Mouse (Mus musculus): ENCODE data around the gene Mgmt. TPM values are rescaled to one million over a fixed set of nuclear protein-coding genes. Genes with fewer than 3 reads are reported as not detected.

The Mgmt gene
- polyA plus RNA-seq, 1 experiment from 2014 or later, result 5.8 TPM

DNA sequence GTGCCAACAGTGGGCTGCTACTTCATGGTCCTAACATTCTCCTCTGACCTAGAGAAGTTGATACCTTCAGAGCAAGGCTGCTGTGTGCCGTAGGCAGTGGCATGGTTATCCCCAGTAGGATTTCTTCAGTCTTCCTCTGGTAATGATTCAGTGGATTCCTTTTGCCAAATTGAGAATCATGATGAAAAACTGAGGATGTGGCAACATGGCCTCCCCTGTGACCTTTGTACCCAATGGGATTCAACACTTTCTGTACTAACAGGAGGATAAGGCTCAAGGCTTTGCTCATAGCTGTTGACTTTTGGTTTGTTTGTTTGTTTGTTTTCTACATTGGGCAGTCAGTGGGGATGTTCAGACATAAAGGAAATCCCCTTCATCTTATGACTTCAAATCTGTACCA is 180.9 kb downstream of the Mgmt start:
- no peak for ATAC-seq (ENCODE audit: low FRiP score, low TSS enrichment)
- 88% methylated on average over 1 of the region's 1 CpGs for WGBS
- no peaks in the 10 kb centered on the region for H3K36me3 ChIP-seq (ENCODE audit: control insufficient read depth, insufficient read depth, low read length)
- no peak overlapping the region for H3K4me3 ChIP-seq (ENCODE audit: low read length)
- H3K4me1 ChIP-seq (ENCODE audit: control insufficient read depth, insufficient read depth, low read length), result peaks cover 5% of the 10 kb centered on the region; the same call in 1 of the 2 replicates
- no peak overlapping the region for H3K4me2 ChIP-seq (replicated peaks; ENCODE audit: low read depth, low read length)
- H3K9me3 ChIP-seq (ENCODE audit: control insufficient read depth, low read length), result no peaks in the 10 kb centered on the region
- H3K27me3 ChIP-seq (ENCODE audit: control insufficient read depth, insufficient read depth, low read length), result no peaks in the 10 kb centered on the region; the same call in 1 of the 2 replicates
- no peak overlapping the region for H3K27ac ChIP-seq (ENCODE audit: low read depth, low read length)
- H3K9ac ChIP-seq (ENCODE audit: low read depth, low read length), result no peak overlapping the region

DNA sequence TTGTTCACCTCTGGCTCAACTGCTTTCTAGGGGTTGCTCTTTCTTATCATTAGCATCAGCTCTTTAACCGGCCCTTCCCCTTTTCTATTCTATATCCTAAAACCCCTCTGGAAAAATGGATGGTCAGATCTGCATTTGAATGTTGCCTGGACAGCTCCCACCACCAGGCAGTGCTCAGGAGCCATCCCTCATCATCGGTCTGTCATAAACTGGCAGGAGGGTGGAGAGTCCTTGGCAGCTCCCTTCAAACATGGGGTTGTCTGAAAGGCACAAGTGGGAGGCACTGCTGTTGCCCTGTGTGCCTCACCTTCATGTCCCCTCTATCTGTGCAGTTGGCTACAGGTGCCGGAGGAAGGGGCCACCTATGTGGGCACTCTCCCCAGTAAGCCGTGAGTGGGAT is 185.8 kb downstream of the Mgmt start:
- H3K27ac ChIP-seq (ENCODE audit: low read depth, low read length), result no peak overlapping the region
- no peak for ATAC-seq (ENCODE audit: low FRiP score, low TSS enrichment)
- no peak overlapping the region for H3K9ac ChIP-seq (ENCODE audit: low read depth, low read length)
- no peak overlapping the region for H3K4me3 ChIP-seq (ENCODE audit: low read length)
- no peak overlapping the region for H3K4me2 ChIP-seq (replicated peaks; ENCODE audit: low read depth, low read length)
- no peaks in the 10 kb centered on the region for H3K4me1 ChIP-seq (ENCODE audit: control insufficient read depth, insufficient read depth, low read length)
- no peaks in the 10 kb centered on the region for H3K9me3 ChIP-seq (ENCODE audit: control insufficient read depth, low read length)
- no peaks in the 10 kb centered on the region for H3K36me3 ChIP-seq (ENCODE audit: control insufficient read depth, insufficient read depth, low read length)
- peaks cover 5% of the 10 kb centered on the region; the same call in 1 of the 2 replicates for H3K27me3 ChIP-seq (ENCODE audit: control insufficient read depth, insufficient read depth, low read length)
- 94% methylated on average over 4 of the region's 4 CpGs for WGBS

DNA sequence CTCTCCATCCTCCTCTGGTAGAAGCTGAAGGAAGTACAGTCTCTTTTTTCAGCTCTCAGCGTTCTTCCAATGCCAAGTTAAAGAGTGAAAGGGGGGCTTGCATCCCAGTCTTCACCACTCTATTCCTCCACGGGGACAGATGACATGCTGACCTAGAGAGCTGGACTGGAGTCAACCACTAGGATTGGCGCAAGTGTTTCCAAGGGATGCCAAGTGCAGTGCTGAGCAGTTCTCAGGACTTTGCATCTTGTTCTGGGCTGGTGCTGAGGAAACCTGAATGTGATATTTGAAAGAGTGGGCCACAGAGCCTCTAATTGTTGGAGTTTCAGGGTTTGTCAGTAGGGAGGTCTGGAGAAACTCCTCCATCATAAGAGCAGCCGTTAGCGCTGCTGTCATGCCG is 187.8 kb downstream of the Mgmt start:
- ATAC-seq (ENCODE audit: low FRiP score, low TSS enrichment), result no peak
- Histone ChIP-seq H3K36me3 (ENCODE audit: control insufficient read depth, insufficient read depth, low read length) (no peaks in the 10 kb centered on the region), H3K4me3 (ENCODE audit: low read length) (no peak overlapping the region), H3K4me2 (replicated peaks; ENCODE audit: low read depth, low read length) (no peak overlapping the region), H3K4me1 (ENCODE audit: control insufficient read depth, insufficient read depth, low read length) (peaks cover 12% of the 10 kb centered on the region), H3K9me3 (ENCODE audit: control insufficient read depth, low read length) (no peaks in the 10 kb centered on the region), H3K27me3 (ENCODE audit: control insufficient read depth, insufficient read depth, low read length) (peaks cover 5% of the 10 kb centered on the region; the same call in 1 of the 2 replicates), H3K9ac (ENCODE audit: low read depth, low read length) (no peak overlapping the region), H3K27ac (ENCODE audit: low read depth, low read length) (no peak overlapping the region)
- 58% methylated on average over 6 of the region's 6 CpGs for WGBS

DNA sequence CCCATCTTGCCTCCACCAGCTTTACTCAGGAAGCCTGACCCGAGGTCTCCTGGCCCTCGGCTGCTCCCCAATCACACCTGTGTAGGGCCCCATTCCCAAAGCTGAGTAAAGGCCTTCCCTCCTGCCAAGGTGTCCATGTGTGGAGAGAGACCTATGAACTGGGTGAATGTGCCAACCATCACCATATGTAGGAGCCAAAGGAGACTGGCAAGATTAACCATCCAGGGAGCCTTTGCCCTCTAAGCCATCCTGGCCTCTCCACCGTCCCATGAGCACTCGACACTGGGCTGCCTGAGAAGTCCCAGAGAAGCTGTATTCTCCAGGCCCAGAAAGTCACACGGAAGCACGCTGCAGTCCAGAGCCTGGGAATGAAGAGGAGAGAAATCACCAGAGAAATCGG is 190.2 kb downstream of the Mgmt start:
- Histone ChIP-seq H3K9me3 (ENCODE audit: control insufficient read depth, low read length) (no peaks in the 10 kb centered on the region), H3K27ac (ENCODE audit: low read depth, low read length) (no peak overlapping the region), H3K36me3 (ENCODE audit: control insufficient read depth, insufficient read depth, low read length) (no peaks in the 10 kb centered on the region), H3K4me1 (ENCODE audit: control insufficient read depth, insufficient read depth, low read length) (peaks cover 18% of the 10 kb centered on the region), H3K27me3 (ENCODE audit: control insufficient read depth, insufficient read depth, low read length) (peaks cover 5% of the 10 kb centered on the region; the same call in 1 of the 2 replicates), H3K9ac (ENCODE audit: low read depth, low read length) (no peak overlapping the region), H3K4me3 (ENCODE audit: low read length) (no peak overlapping the region), H3K4me2 (replicated peaks; ENCODE audit: low read depth, low read length) (no peak overlapping the region)
- 86% methylated on average over 7 of the region's 7 CpGs for WGBS
- ATAC-seq (ENCODE audit: low FRiP score, low TSS enrichment), result no peak

DNA sequence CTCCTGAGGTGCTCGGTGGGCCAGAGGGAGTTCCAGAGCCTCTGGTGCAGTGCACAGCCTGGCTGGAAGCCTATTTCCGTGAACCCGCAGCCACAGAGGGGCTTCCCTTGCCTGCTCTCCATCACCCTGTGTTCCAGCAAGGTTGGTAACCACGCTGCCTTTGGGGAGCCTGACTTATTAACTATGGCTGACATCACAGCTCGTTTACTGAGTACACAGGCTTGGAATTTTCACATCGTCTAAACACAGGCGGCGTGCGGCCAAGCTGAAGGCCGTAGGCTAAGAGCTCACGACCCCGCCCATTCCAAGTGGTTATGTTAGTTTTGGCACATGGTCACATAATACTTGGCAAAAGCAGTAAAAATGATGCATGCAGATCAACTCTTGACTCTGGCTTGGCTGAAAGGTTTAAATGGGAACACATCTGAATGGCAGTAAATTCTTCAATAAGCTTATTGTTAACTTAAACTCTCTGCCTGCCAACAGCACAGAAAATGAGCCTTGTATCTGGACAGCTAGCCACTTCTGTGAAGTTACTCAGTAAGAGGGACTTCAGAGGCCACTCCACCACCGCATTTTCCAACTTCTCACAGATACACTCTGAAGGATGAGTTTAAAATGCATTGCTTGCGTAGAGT is 191.7 kb downstream of the Mgmt start:
- H3K4me1 ChIP-seq (ENCODE audit: control insufficient read depth, insufficient read depth, low read length), result peaks cover 18% of the 10 kb centered on the region
- no peak overlapping the region for H3K4me3 ChIP-seq (ENCODE audit: low read length)
- H3K4me2 ChIP-seq (replicated peaks; ENCODE audit: low read depth, low read length), result no peak overlapping the region; the same call in 1 of the 2 replicates
- WGBS, result 26% methylated on average over 14 of the region's 14 CpGs
- 0 out of 2 replicates have a peak, but pooled peaks cover 5% of the 10 kb centered on the region for H3K27me3 ChIP-seq (ENCODE audit: control insufficient read depth, insufficient read depth, low read length)
- ATAC-seq (ENCODE audit: low FRiP score, low TSS enrichment), result peak; percentile 85
- H3K9me3 ChIP-seq (ENCODE audit: control insufficient read depth, low read length), result no peaks in the 10 kb centered on the region
- no peak overlapping the region for H3K9ac ChIP-seq (ENCODE audit: low read depth, low read length)
- no peaks in the 10 kb centered on the region for H3K36me3 ChIP-seq (ENCODE audit: control insufficient read depth, insufficient read depth, low read length)
- H3K27ac ChIP-seq (ENCODE audit: low read depth, low read length), result peak overlapping the region; percentile 24; the same call in 1 of the 2 replicates

DNA sequence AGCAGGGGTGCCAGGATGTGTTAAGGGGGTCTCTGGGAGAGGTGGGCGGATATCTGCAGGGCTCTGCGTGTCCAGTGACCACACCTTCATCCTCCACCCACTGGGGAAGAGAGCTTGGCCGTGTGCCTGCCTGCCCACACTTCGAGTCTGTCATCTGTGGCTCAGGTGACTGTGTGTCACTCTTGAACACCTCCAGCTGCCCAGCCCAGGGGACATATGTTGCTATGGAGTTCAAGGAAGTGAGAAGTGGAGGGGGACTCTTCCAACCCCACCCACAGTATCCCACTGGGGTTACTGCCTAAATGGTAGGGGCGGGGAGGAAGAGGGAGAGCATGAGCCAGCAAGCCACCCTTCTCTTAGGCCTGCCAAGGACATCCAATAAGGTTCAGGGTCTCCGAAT is 192.7 kb downstream of the Mgmt start:
- WGBS, result 50% methylated on average over 6 of the region's 6 CpGs
- H3K9me3 ChIP-seq (ENCODE audit: control insufficient read depth, low read length), result no peaks in the 10 kb centered on the region
- no peaks in the 10 kb centered on the region for H3K36me3 ChIP-seq (ENCODE audit: control insufficient read depth, insufficient read depth, low read length)
- 0 out of 2 replicates have a peak, but pooled peaks have one; percentile 13 for ATAC-seq (ENCODE audit: low FRiP score, low TSS enrichment)
- no peak overlapping the region for H3K4me3 ChIP-seq (ENCODE audit: low read length)
- H3K27me3 ChIP-seq (ENCODE audit: control insufficient read depth, insufficient read depth, low read length), result no peaks in the 10 kb centered on the region
- H3K9ac ChIP-seq (ENCODE audit: low read depth, low read length), result no peak overlapping the region
- H3K27ac ChIP-seq (ENCODE audit: low read depth, low read length), result no peak overlapping the region
- H3K4me1 ChIP-seq (ENCODE audit: control insufficient read depth, insufficient read depth, low read length), result peaks cover 18% of the 10 kb centered on the region
- no peak overlapping the region for H3K4me2 ChIP-seq (replicated peaks; ENCODE audit: low read depth, low read length)

DNA sequence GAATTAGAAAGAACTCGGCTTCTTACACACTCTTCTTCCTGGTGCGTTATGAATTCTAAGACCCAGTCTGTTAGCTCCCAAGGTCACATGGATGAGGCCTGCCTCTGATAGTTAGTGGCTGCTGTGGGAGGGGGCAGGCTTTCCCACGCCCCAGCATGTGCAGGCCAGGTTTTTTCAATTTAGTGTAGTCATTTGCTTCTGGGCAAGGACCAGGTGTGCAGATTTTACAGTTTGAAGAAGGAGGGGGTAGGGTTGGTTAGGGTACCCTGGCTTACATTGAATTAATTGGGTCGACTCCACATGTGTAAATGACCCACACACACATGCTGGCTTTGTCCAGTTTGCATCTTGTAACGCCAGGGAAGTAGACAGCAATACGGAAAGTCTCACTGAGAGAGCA is 193.7 kb downstream of the Mgmt start:
- Histone ChIP-seq H3K4me2 (replicated peaks; ENCODE audit: low read depth, low read length) (no peak overlapping the region), H3K9ac (ENCODE audit: low read depth, low read length) (no peak overlapping the region), H3K27me3 (ENCODE audit: control insufficient read depth, insufficient read depth, low read length) (no peaks in the 10 kb centered on the region), H3K9me3 (ENCODE audit: control insufficient read depth, low read length) (no peaks in the 10 kb centered on the region), H3K4me3 (ENCODE audit: low read length) (no peak overlapping the region), H3K36me3 (ENCODE audit: control insufficient read depth, insufficient read depth, low read length) (no peaks in the 10 kb centered on the region), H3K27ac (ENCODE audit: low read depth, low read length) (no peak overlapping the region), H3K4me1 (ENCODE audit: control insufficient read depth, insufficient read depth, low read length) (peaks cover 18% of the 10 kb centered on the region)
- ATAC-seq (ENCODE audit: low FRiP score, low TSS enrichment), result no peak
- WGBS, result 91% methylated on average over 6 of the region's 6 CpGs

DNA sequence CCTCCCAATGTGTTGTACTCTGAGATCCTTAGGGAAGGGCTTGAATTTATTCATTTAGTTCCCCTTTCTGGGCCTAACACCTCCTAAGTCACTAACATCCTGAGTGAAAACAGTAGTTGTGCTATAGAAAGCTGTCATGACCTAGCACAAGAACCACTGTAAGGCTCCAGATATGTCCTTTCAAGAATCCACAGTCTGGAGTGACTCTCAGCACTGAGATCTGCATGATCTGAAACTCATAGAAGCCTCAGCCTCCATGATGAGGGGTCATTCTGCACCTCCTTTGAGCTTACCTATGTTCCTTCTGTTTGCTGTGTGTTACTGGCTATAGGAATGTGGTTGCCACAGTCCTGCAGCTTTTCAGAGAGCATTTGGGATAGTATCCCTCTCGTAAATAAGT is 200.1 kb downstream of the Mgmt start:
- Histone ChIP-seq H3K4me1 (ENCODE audit: control insufficient read depth, insufficient read depth, low read length) (no peaks in the 10 kb centered on the region), H3K4me3 (ENCODE audit: low read length) (no peak overlapping the region), H3K36me3 (ENCODE audit: control insufficient read depth, insufficient read depth, low read length) (no peaks in the 10 kb centered on the region), H3K27ac (ENCODE audit: low read depth, low read length) (no peak overlapping the region), H3K4me2 (replicated peaks; ENCODE audit: low read depth, low read length) (no peak overlapping the region), H3K9ac (ENCODE audit: low read depth, low read length) (no peak overlapping the region), H3K9me3 (ENCODE audit: control insufficient read depth, low read length) (no peaks in the 10 kb centered on the region), H3K27me3 (ENCODE audit: control insufficient read depth, insufficient read depth, low read length) (no peaks in the 10 kb centered on the region)
- 89% methylated on average over 1 of the region's 1 CpGs for WGBS
- no peak for ATAC-seq (ENCODE audit: low FRiP score, low TSS enrichment)

DNA sequence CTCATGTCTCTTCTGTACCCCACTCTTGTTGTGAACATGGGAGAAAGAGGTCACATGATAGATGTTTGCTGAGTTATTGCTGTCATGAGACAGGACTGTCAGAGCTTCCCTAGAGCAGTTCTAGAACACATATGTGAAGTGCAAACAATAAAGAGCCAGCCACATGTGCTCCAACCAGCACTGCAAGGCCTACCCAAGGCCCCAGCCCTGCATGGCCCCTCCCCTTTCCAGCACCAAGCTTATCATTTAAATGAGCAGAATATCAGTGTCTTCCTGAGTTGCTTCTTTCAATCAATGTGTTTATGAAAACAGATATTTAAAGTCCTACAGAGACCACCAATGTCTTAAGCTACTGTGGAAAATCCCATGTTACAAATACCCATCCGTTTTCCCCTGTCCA is 201.3 kb downstream of the Mgmt start:
- Histone ChIP-seq H3K9me3 (ENCODE audit: control insufficient read depth, low read length) (no peaks in the 10 kb centered on the region), H3K4me1 (ENCODE audit: control insufficient read depth, insufficient read depth, low read length) (no peaks in the 10 kb centered on the region), H3K4me3 (ENCODE audit: low read length) (no peak overlapping the region), H3K9ac (ENCODE audit: low read depth, low read length) (no peak overlapping the region), H3K27me3 (ENCODE audit: control insufficient read depth, insufficient read depth, low read length) (no peaks in the 10 kb centered on the region), H3K36me3 (ENCODE audit: control insufficient read depth, insufficient read depth, low read length) (no peaks in the 10 kb centered on the region), H3K4me2 (replicated peaks; ENCODE audit: low read depth, low read length) (no peak overlapping the region), H3K27ac (ENCODE audit: low read depth, low read length) (no peak overlapping the region)
- no peak for ATAC-seq (ENCODE audit: low FRiP score, low TSS enrichment)
- WGBS, result 89% methylated on average over 1 of the region's 1 CpGs

Data from kidney, embryonic 14.5 days (tissue).